Mouse (Mus musculus) inflammation-experienced regulatory T-cells, adult 16 weeks (primary cell): ENCODE data around the gene Kptn. TPM values are rescaled to one million over a fixed set of nuclear protein-coding genes. Genes with fewer than 3 reads are reported as not detected.

Experiments used
- polyA plus RNA-seq: library from polyadenylated mRNA; unstranded; fragments of 100-300 nt; shearing (Covaris generic); gene quantifications from one replicate; pipeline ENCODE4 v1.2.1, GENCODE M21; 2017

Gene Kptn
- 28.6 TPM for polyA plus RNA-seq

DNA sequence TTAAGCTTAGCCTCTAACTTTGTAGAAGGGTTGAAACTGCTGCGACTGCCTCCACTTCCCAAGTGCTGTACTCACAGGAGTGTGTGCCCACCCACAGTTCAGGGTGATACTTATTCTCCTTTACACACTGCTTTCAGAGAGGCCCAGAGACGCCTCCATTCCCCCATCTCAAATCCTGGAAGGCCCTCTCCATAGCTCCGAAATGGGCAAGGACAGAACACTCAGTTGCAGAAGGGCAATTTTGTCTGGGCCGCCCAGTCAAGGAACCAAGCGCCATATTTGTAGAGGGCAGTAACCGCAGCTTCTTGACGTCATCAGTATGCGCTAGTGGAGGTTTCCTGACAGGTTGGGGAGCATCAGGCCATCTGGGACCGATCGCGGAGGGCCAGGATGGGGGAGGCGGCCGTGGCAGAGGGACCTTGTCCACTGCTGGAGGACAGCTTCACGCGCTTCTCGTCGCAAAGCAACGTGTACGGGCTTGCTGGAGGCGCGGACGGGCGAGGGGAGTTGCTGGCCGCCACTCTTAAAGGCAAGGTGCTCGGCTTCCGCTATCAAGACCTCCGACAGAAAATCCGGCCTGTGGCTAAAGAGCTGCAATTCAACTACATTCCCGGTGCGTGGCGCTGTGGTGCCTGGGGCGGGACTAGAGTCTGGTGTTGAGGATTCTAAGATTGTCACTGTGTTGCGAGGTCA is at the start of gene Kptn:
Kptn (plus strand) TSS at position 327 of the 693 bp plus-strand sequence.

DNA sequence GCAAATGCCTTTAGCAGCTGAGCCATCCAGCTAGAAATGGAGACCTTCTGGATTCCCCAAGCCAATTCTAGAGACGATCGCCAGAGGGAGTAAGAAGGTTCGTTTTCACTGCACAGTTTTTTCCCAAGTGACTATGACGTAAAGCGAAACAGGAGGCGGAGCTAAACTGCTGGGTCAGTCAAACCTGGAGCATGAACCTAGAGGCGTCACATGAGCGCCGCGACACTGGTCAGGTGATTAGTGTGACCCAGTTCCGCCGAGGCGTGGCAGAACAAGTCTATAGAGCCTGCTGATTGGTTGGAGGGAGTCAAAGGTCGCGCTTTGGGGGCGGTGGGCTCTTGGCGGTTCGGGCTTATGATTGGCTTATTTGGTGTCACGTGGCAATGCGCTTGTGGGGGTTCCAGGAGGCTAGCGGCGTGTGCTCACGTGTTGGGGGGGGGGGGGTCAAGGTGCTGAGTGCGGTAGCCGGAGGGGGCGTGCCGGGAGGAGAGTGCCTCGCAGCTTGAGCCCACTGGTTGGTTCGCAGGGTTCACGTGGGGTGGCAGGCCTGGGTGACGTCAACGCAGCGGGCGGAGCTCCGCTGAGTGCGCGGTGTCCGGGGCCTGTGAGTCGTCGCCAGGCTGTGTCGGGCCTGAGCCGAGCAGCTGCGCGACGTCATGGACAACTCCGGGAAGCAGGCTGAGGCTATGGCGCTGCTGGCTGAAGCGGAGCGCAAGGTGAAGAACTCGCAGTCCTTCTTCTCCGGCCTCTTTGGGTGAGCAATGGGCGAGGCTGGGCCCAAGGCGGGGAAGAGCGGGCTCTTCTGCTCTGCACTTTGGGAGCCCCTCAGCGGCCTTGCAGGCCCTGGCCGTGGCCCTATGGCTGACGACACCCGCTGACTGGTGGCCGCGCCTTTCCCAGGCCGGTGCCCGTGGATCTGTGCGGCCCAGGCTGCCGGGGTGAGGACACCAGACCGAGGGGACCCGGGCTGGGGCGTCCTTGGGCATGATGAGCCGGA is 21.4 kb upstream of the Kptn start, which contains the start of gene Napa:
Napa (plus strand) TSS at position 438 of the 997 bp plus-strand sequence.

DNA sequence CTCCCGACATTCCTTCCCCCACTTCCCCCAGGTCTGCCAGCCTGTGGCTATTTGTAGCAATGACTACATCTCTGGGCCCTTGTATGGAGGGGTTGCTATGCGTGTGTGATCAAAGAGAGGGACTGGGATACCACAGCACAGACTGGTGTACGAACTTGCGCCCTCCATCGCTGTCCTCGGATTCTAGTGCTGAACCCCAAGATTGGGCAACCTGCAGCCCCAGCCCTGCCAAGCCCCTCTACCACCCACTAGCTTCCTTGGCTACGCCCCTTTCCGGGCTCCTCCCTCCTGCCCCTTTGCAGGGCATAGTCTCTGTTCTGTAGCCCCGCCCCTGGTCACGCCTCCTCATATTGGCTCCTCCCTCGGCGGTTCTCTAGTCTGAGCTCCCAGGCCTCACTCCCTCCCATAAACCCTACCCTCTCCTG is 9.7 kb downstream of the Kptn start, which contains the start of gene Slc8a2:
Slc8a2 (plus strand) TSS at position 406 of the 425 bp plus-strand sequence.

GRCm38 (mm10) chr7:16174597-16175541 is 55.2 kb downstream of the Kptn start, which contains the start of gene Meis3:
Gene Meis3, plus strand, starts transcription at chr7:16175090.

Other genes with a start within 250 kb of the Kptn start
- gene Crx, start 239.9 kb upstream of the Kptn start, polyA plus RNA-seq: not detected
- not detected for gene Crxos, start 237.3 kb upstream of the Kptn start, polyA plus RNA-seq
- 557 TPM for gene Selenow, start 197.5 kb upstream of the Kptn start, polyA plus RNA-seq
- gene Nop53, start 173.8 kb upstream of the Kptn start, polyA plus RNA-seq: 387 TPM
- not detected for gene Ehd2, start 152.3 kb upstream of the Kptn start, polyA plus RNA-seq
- gene Bicra, start 72.0 kb upstream of the Kptn start, polyA plus RNA-seq: 5.9 TPM
- 0.06 TPM for gene Zfp541, start 58.1 kb upstream of the Kptn start, polyA plus RNA-seq
- 262 TPM for gene Napa, start 21.4 kb upstream of the Kptn start, polyA plus RNA-seq
- not detected for gene Slc8a2, start 9.9 kb downstream of the Kptn start, polyA plus RNA-seq
- 82.0 TPM for gene Meis3, start 55.2 kb downstream of the Kptn start, polyA plus RNA-seq
- gene Dhx34, start 102.1 kb downstream of the Kptn start, polyA plus RNA-seq: 47.9 TPM
- 0.09 TPM for gene C5ar2, start 124.3 kb downstream of the Kptn start, polyA plus RNA-seq
- gene C5ar1, start 139.6 kb downstream of the Kptn start, polyA plus RNA-seq: not detected
- gene Inafm1, start 153.7 kb downstream of the Kptn start, polyA plus RNA-seq: 1.1 TPM
- 58.0 TPM for gene Ccdc9, start 166.9 kb downstream of the Kptn start, polyA plus RNA-seq
- 9.8 TPM for gene Bbc3, start 188.5 kb downstream of the Kptn start, polyA plus RNA-seq